Mouse (Mus musculus): Measurements from ENCODE around the gene 4930402F06Rik. TPM values are rescaled to one million over a fixed set of nuclear protein-coding genes. Genes with fewer than 3 reads are reported as not detected.

4930402F06Rik gene
- polyA plus RNA-seq, 2 experiments: not detected

DNA sequence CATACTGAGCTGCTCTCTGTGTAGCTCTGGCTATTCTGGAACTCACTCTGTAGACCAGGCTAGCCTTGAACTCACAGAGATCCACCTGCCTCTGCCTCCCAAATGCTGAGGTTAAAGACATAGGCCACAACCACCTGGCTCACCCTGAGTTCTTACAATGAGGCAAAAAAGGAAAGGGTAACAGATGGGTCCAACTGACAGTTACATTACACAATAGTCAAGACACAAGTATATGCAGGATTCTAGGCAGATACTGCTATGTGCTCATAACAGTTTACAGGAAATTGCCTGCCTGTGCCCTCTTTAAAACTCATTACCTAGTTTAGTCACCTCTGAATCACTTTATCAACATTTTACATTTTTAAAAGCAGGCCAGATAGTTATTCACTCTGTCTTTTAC lies 63.3 kb downstream of the 4930402F06Rik start:
- Histone ChIP-seq H3K4me2 (ENCODE audit: low read depth) (peak overlapping the region; percentile 94), H3K27me3 (ENCODE audit: control insufficient read depth, insufficient read depth, low read length) (no peaks in the 10 kb centered on the region), H3K27ac (peak overlapping the region; percentile 98), H3K4me1 (replicated peaks; ENCODE audit: control insufficient read depth in 2 of 2, insufficient read depth in 2 of 2, low read length in 1 of 2) (peaks cover 56 to 63% of the 10 kb centered on the region in 2 experiments), H3K9me3 (ENCODE audit: control insufficient read depth, low read length) (no peaks in the 10 kb centered on the region), H3K36me3 (replicated peaks; ENCODE audit: control insufficient read depth, insufficient read depth, low read depth) (peaks cover 43% of the 10 kb centered on the region), H3K4me3 (ENCODE audit: insufficient read depth in 1 of 2, low read depth in 2 of 2, low read length in 2 of 2) (peak overlapping the region; percentile 91 to 93), H3K9ac (replicated peaks) (peak overlapping the region; percentile 99)
- DNase-seq (ENCODE audit: low read depth in 3 of 3, low spot score in 3 of 3): no peak
- no peak for ATAC-seq (ENCODE audit: insufficient read depth)
- no peak for TF ChIP-seq CTCF (IDR thresholded peaks at IDR 0.05; ENCODE audit: low read depth)
- peak; percentile 38 for TF ChIP-seq EP300 (IDR thresholded peaks at IDR 0.05; ENCODE audit: low read depth)

DNA sequence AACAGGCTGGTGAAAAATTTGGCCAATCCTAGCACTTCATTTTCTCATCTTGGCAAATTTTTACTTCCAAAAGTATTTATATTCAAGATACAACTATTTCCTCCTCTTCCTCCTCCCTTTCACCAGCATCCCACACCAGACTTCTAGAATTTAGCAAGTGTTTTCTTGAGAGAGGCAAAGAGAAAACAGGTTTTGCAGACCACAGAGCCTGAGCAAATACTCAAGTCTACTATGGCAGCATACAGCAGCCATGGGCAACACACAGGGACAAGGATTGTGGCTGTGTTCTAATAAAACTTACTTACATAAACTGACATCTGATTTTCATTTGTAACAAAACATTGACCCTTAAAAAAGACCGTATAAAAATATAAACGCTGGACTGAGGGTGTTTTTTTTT lies 65.8 kb downstream of the 4930402F06Rik start:
- no peak for TF ChIP-seq EP300 (IDR thresholded peaks at IDR 0.05; ENCODE audit: low read depth)
- no peak for TF ChIP-seq CTCF (IDR thresholded peaks at IDR 0.05; ENCODE audit: low read depth)
- Histone ChIP-seq H3K4me2 (ENCODE audit: low read depth) (peak overlapping the region; percentile 94), H3K4me3 (ENCODE audit: insufficient read depth in 1 of 2, low read depth in 2 of 2, low read length in 2 of 2) (no peak overlapping the region; a peak in 1 of 4 replicates), H3K36me3 (replicated peaks; ENCODE audit: control insufficient read depth, insufficient read depth, low read depth) (peaks cover 52% of the 10 kb centered on the region), H3K27ac (peak overlapping the region; percentile 4; the same call in 1 of the 2 replicates), H3K27me3 (ENCODE audit: control insufficient read depth, insufficient read depth, low read length) (no peaks in the 10 kb centered on the region), H3K9me3 (ENCODE audit: control insufficient read depth, low read length) (no peaks in the 10 kb centered on the region), H3K4me1 (replicated peaks; ENCODE audit: control insufficient read depth in 2 of 2, insufficient read depth in 2 of 2, low read length in 1 of 2) (peaks cover 69 to 81% of the 10 kb centered on the region in 2 experiments), H3K9ac (replicated peaks) (peak overlapping the region; percentile 42; the same call in 1 of the 2 replicates)
- DNase-seq (ENCODE audit: low read depth in 3 of 3, low spot score in 3 of 3) (no peak), ATAC-seq (ENCODE audit: insufficient read depth) (no peak)
- WGBS (ENCODE audit: insufficient replicate concordance): 48% methylated on average over 2 of the region's 2 CpGs

DNA sequence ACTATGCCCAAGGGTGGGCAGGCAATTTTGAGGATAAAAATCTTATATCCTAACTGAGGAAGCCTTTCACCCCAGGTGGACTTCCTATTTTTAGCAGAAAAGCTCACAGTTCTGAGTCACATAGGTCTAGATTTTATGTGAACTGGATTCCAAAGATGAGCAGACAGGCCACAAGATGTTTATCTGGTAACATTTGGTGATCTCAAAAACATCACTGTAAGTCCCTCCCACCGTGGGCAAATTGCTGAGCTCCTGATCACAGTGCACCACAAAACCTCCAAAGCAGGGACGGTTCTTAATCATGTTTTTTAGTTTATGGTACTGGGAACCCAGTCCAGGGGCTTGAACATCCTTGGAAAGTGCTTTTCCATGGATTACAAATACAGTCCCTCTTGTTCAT lies 67.9 kb downstream of the 4930402F06Rik start:
- peak overlapping the region; percentile 80 for H3K4me2 ChIP-seq (ENCODE audit: low read depth)
- H3K9ac ChIP-seq (replicated peaks): peak overlapping the region; percentile 71
- no peak for ATAC-seq (ENCODE audit: insufficient read depth)
- H3K9me3 ChIP-seq (ENCODE audit: control insufficient read depth, low read length): no peaks in the 10 kb centered on the region
- no peaks in the 10 kb centered on the region for H3K27me3 ChIP-seq (ENCODE audit: control insufficient read depth, insufficient read depth, low read length)
- WGBS (ENCODE audit: insufficient replicate concordance): 31% methylated on average over 2 of the region's 2 CpGs
- no peak for DNase-seq (ENCODE audit: low read depth in 3 of 3, low spot score in 3 of 3)
- peaks cover 85 to 94% of the 10 kb centered on the region in 2 experiments for H3K4me1 ChIP-seq (replicated peaks; ENCODE audit: control insufficient read depth in 2 of 2, insufficient read depth in 2 of 2, low read length in 1 of 2)
- no peak for TF ChIP-seq CTCF (IDR thresholded peaks at IDR 0.05; ENCODE audit: low read depth)
- no peak for TF ChIP-seq EP300 (IDR thresholded peaks at IDR 0.05; ENCODE audit: low read depth)
- H3K36me3 ChIP-seq (replicated peaks; ENCODE audit: control insufficient read depth, insufficient read depth, low read depth): peaks cover 65% of the 10 kb centered on the region
- H3K4me3 ChIP-seq (ENCODE audit: insufficient read depth in 1 of 2, low read depth in 2 of 2, low read length in 2 of 2): peak overlapping the region in 1 of 2 experiments; percentile 47; a peak in 2 of 4 replicates
- peak overlapping the region; percentile 96 for H3K27ac ChIP-seq

DNA sequence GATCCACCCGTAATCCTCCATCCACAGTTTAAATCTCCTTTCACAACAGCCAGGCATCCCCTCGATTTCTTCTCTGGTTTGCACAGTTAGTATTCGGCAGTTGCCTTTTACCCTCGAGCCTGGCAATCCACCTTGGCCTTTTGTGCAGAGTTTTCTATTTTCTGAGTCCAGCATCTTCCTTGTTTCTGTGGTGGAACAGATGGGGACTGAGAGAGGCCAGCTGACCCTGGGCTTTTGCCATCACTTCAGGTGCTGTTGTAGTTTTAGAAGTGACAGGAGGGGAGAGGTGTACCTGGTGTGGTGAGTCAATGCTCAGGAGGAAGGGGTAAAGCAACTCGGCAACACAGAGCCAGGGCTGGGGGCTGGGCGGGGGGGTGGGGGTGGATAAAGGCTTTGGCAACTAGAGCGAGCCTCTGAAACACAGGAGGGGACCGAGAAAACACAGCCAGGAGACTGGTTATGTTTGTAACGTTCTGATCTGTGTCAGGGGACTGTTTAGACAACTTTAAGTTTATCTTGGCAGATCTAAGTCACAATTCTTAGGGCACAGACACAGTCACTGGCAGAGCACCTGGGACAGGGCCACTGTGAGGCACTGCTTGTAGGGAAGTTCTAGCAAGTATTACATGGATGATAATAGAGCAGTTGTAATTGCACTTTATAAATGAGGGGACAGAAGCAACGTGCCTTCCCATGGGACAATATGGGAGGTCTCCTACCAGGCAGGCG lies 68.7 kb downstream of the 4930402F06Rik start:
- peaks cover 68% of the 10 kb centered on the region for H3K36me3 ChIP-seq (replicated peaks; ENCODE audit: control insufficient read depth, insufficient read depth, low read depth)
- 30% methylated on average over 11 of the region's 11 CpGs for WGBS (ENCODE audit: insufficient replicate concordance)
- no peak for TF ChIP-seq CTCF (IDR thresholded peaks at IDR 0.05; ENCODE audit: low read depth)
- no peak for TF ChIP-seq EP300 (IDR thresholded peaks at IDR 0.05; ENCODE audit: low read depth)
- ATAC-seq (ENCODE audit: insufficient read depth) (peak; percentile 21; the same call in 1 of the 2 replicates), DNase-seq (ENCODE audit: low read depth in 3 of 3, low spot score in 3 of 3) (no peak)
- no peaks in the 10 kb centered on the region for H3K27me3 ChIP-seq (ENCODE audit: control insufficient read depth, insufficient read depth, low read length)
- peak overlapping the region; percentile 71 for H3K9ac ChIP-seq (replicated peaks)
- H3K4me2 ChIP-seq (ENCODE audit: low read depth): peak overlapping the region; percentile 80
- H3K4me1 ChIP-seq (replicated peaks; ENCODE audit: control insufficient read depth in 2 of 2, insufficient read depth in 2 of 2, low read length in 1 of 2): peaks cover 89 to 94% of the 10 kb centered on the region in 2 experiments
- peak overlapping the region; percentile 96 for H3K27ac ChIP-seq
- no peaks in the 10 kb centered on the region for H3K9me3 ChIP-seq (ENCODE audit: control insufficient read depth, low read length)
- H3K4me3 ChIP-seq (ENCODE audit: insufficient read depth in 1 of 2, low read depth in 2 of 2, low read length in 2 of 2): peak overlapping the region; percentile 40 to 47

DNA sequence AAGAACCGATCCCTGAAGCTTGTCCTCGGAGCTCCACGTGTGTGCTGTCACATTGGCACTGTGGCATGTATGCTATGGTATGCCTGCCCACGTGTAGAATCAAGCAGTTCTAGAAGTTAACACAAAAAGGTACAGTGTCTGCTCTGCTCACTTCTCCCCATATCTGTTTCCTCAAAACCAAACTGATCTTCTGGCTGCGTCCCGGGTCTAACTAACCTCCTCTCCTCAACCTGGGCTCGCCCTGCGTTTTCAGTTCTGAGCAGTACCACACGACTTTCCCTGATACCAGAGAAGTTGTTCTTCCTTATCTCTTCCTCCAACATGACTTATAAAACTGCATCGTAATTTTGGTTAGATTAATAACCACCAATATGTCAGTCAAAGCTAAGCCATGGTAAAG lies 69.4 kb downstream of the 4930402F06Rik start:
- TF ChIP-seq CTCF (IDR thresholded peaks at IDR 0.05; ENCODE audit: low read depth) (no peak), EP300 (IDR thresholded peaks at IDR 0.05; ENCODE audit: low read depth) (peak; percentile 86)
- H3K4me1 ChIP-seq (replicated peaks; ENCODE audit: control insufficient read depth in 2 of 2, insufficient read depth in 2 of 2, low read length in 1 of 2): peaks cover 89 to 94% of the 10 kb centered on the region in 2 experiments
- peak overlapping the region; percentile 96 for H3K27ac ChIP-seq
- DNase-seq (ENCODE audit: low read depth in 3 of 3, low spot score in 3 of 3) (peak; percentile 65 to 70 (median 68)), ATAC-seq (ENCODE audit: insufficient read depth) (peak; percentile 76)
- H3K4me2 ChIP-seq (ENCODE audit: low read depth): peak overlapping the region; percentile 80
- peak overlapping the region; percentile 71 for H3K9ac ChIP-seq (replicated peaks)
- H3K9me3 ChIP-seq (ENCODE audit: control insufficient read depth, low read length): no peaks in the 10 kb centered on the region
- peaks cover 68% of the 10 kb centered on the region for H3K36me3 ChIP-seq (replicated peaks; ENCODE audit: control insufficient read depth, insufficient read depth, low read depth)
- peak overlapping the region; percentile 21 to 47 for H3K4me3 ChIP-seq (ENCODE audit: insufficient read depth in 1 of 2, low read depth in 2 of 2, low read length in 2 of 2)
- no peaks in the 10 kb centered on the region for H3K27me3 ChIP-seq (ENCODE audit: control insufficient read depth, insufficient read depth, low read length)
- WGBS (ENCODE audit: insufficient replicate concordance): 14% methylated on average over 10 of the region's 10 CpGs

Data from liver, embryonic 14.5 days (tissue).